Mouse (Mus musculus) regulatory T cell (primary cell): Measurements from ENCODE around the gene Gm14137.

Source experiments
- in situ Hi-C: fragments of 300-600 bp; cut with MboI, MseI; formaldehyde crosslinking; loops from one replicate; pipeline ENCODE4 v1.15.1; 2025; ENCODE audit warnings: high pct_unique_total_duplicates

Gm14137 gene

DNA sequence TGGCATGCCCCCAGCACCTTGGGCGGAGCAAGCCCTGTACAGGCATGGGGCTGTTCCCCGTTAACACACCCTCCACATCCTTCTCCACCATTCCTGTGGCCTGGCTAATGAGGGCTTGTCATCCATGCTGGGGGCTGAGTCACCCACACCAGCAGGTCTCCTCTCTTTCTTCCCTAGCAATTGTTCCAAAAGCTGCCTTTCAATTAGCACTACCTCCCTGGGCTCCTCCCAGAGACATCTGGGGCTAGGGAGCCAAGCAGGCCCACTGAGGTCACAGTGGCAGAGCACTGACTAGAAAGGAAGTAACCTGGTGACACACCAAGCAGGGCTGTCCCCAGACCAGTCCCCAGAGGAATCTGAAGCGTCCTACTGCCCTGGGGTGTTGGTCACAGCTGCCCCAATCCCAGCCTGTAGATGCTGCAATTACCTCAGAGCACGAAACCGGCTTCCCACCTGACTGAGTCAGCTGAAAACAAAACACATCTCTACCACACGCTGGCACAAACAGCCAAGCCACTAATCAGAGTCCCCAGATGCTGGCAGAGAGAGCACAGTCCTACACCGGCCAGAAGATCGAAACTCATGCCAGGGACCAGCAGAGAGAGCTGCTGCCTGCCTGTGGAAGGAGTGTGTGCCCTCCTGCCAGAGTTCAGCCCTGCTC is at the start of gene Gm14137:
Gene Gm14137, plus strand, starts transcription at position 519 of the 661 bp plus-strand sequence.
- in situ Hi-C loops = no loop called here

DNA sequence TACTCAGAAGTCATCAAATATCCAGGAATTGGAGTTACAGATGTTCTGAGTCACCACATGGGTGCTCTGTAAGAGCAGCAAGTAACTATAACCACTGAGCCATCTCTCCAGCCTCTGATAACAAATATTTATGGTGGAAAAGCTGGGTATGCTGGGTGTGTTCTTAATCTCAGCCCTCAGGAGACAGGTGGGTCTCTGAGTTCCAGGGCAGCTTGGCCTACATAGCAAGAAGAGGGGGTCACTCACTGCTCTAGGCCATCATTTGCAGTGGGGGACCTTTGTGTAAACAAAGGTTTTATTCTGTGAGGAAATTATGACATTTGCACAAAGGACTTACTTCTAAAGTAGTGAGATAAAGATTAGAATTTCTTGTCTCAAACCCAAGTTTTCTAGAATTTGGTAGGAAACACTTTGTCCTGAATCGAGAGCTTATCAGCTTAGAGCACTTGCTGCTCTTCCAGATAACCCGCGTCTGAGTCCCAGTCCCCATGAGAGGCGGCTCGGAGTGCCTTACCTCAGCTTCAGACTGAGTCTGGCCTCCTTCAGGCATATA is 37.9 kb upstream of the Gm14137 start:
- in situ Hi-C loops = no loop called here

DNA sequence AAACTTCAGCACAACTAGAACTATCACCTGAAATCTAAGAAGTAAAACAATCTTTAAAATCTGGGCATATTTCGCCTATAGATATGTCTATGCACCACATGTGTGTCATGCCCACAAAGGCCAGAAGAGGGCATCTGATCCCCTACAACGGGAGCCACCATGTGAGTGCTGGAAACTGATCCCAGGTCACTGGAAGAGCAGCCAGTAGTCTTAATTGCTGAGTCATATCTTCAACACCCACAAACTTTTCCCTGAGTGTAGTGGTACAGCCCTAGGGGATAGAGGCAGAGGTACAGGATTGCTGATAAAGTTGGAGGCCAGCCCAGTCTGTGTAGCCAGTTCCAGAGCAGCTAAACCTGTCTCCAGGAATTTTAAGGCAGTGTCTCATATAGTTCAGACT is 29.1 kb upstream of the Gm14137 start:
- in situ Hi-C loops = no loop called here

DNA sequence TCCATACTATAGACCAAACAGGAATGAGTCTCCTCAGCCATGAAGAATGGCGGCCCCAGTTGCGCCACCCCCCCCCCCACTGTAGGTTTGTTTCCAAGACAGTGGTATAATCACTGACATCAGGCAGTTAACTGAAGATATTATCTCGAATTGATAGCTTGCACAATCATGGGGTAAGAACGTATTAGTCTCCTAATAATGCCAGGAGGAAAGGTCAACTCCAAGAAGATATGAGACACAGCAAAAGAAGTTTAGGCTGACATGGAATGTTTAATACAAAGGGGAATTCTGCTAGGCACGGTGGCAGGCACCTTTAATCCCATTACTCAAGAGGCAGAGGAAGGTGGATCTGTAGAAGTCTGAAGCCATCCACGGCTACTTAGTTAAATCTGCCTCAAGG is 27.9 kb upstream of the Gm14137 start:
- in situ Hi-C loops = no loop called here

DNA sequence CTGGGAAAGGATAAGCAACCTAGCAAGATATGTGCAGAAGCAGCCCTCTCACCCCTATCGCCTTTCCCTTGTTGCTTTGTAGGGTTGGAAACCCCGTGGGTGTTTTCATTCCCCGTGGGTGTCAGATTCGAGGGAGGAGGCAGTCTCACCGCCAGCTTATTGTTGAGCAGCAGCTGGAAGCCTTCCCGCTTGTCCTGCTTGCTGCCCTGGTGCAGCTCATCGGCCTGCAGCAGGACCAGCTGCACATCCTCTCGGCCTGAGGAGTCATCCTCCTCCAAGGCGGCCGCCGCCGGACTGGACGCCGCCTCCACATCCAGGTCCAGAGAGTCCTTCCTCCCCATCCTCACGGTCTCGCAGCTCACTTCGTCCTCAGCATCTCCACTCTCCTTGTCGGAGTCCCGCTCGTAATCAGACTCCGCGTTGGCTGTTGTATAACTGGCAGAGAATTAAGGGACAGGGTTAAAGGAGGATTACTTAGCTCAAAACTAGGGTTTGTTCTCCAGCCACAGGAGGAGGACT is 27.1 kb upstream of the Gm14137 start:
- in situ Hi-C loops = no loop called here

DNA sequence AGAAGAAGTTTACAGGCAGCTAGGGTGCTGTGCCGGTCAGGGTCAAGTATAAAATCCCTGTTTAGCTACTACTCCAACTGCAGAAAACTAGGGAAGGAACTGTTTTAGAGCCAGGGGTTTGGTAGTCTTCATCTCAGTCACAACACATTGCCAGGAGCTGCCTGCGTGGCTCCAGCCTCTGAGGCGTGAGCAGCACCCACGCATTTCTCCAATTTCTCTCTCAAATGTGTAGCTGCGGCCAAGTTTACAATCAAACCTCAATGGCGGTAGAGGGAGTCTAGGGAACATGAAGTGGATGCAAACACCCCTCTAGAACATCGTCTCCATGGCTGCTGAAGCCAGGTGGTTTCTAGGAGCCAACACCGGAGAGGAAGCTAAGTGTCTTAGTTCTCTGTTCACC is 26.5 kb upstream of the Gm14137 start:
- in situ Hi-C loops = no loop called here

DNA sequence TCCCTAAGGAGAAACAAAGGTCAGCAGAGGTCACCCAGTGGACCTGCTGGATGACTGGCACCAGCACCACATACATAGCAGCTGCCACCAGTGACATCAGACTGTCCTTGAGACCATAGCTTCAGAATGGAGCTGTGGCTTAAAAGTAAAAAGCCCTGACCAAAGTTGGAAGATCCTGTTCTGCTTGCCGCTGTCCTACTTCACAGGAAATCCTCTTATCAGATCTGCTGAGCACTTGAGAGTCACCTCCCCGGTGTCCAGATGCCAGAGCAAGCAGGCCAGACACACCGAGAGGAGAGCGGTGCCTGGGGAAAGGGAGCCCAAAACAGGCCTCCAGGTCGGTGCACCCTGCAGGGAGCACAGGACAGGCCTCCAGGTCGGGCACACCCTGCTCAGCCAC is 22.1 kb upstream of the Gm14137 start:
- in situ Hi-C loops = no loop called here

DNA sequence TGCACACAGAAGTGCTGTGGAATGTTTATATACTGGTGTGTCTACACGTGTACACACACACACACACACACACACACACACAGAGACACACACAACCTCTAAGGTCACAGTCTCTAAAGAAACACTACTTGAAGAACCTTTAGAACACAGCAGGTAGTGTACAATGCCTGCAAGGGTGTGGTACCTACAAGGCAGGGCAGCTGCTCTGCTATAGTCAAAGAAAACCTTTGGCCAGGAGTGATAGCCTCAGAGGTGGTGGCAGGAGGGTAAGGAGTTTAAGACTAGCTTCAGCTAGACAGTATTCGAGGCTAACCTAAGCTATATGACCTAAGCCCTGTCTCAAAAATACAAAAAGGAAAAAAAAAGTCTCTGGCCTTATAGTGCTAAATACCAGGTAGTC is 19.6 kb upstream of the Gm14137 start:
- in situ Hi-C loops = no loop called here

DNA sequence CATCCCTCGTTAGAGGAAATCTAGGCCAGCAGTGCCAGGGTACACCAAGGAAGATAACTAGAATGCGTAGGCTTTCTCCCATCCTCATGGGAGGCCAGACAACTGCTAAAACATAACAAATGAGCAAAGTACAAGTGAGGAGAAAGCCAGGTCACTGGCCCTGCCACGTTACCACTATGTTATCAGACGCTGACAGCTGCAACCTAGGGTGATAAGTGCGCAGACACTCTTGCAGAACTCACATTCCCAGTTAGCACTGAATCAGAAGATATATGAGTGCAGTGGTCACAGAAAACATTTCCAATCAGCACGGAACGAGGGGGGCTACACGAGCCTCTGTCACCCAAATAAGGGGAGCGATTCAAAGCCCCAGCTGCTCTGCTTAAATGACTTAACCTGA is 18.9 kb upstream of the Gm14137 start:
- in situ Hi-C loops = no loop called here

DNA sequence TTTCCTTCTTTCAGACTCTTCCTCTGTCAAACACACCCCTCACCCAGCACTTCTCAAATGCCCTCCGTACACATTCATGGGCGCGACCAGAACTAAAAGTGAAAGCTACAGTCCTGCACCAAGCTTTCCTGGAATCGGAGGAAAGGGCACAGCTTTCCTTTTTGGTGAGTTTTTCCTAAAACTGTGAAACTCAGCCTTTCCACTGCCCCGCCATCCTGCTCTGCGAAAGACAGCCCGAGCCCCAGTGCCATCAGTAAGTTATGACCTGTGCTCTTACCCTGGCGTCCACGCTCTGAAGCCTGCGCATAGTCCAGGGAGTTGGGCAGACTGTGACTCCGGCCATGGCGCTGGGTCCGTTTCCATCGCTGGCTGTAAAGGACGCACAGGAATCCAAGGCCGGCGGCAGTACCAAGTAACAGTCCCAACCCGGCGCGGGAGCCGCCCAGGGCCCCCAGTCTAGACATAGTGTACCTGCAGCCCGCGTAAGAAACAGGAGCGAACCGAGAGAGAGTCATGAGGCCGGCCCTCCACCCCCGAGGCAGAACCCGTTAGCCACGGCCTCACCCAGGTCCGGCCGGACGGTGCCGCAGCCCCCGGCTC is 18.1 kb upstream of the Gm14137 start:
- in situ Hi-C loops = no loop called here

DNA sequence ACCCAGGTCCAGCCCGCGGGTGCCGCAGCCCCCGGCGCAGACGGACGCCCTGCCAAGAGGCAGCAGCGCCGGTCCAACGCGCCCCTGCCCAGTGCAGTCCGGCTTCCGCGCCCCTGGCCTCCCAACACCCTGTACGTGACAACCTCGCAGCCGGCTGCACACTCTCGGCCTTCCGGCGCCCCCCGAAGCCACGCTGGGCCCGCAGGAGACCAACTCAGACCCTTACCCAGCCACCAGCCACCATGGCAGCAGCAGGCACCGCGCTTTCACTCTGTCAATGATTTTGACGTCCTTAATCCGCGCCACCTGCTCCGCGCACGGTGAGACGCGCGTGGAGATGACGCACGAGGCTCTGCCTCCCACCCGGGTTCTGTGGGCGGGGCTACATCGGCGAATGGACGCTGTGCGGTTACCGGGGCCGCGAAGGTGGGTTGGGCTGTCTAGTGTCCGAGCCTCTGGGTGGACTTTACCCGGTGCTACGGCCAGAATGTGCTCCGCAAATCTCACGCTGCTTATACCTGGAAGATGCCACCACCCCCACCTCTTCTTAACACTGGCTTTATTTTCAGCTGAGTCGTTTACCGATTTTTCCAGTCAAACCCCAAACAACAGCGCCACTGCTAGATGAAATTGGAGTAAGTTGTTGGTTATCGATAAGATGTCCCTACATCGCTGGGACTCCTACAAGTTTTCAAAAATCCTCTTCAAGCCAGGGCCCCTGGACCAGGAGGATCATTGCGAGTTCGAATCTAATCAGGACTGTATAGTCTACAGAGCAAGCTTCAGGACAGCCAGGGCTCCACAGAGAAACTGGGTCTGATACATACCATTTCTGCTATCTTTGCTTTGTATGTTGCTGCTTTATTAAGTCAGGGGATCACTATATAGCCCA is 17.4 kb upstream of the Gm14137 start, which contains the start of gene Rmdn3:
Gene Rmdn3, minus strand, starts transcription at position 354 of the 892 bp plus-strand sequence.
- in situ Hi-C loops = no loop called here

DNA sequence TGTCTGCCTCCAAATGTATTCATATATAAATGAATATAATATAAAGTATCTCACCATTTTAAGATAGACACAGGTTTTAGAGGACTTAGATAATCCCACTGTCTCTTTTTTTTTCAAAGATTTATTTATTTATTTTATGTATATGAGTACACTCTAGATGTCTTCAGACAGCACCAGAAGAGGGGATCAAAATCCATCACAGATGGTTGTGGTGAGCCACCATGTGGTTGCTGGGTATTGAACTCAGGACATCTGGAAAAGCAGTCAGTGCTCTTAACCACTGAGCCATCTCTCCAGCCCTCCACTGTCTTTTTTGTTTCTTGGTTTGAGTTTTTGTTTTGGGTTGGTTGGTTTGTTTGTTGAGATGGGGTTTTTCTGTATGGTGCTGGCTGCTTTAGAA is 16.5 kb upstream of the Gm14137 start:
- in situ Hi-C loops = no loop called here

DNA sequence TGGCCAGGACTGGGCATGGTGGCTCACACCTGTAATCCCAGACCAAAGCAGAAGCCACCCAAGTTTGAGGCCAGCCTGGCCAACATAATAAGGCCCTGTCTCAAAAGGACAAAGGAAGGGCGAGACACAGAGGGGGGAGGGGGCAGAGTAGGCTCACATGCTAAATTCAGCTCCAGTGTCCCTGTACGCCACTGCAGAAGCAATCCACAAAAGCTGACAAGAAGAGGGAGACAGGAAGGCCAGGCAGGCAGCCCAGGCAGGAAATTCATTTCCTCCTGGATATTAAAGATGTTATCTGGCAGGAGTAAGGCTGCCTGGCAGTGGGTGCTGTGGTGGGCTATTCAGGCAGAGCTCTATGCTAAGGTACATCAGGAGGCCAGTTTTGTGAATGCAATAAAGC is 13.1 kb upstream of the Gm14137 start:
- in situ Hi-C loops = no loop called here

DNA sequence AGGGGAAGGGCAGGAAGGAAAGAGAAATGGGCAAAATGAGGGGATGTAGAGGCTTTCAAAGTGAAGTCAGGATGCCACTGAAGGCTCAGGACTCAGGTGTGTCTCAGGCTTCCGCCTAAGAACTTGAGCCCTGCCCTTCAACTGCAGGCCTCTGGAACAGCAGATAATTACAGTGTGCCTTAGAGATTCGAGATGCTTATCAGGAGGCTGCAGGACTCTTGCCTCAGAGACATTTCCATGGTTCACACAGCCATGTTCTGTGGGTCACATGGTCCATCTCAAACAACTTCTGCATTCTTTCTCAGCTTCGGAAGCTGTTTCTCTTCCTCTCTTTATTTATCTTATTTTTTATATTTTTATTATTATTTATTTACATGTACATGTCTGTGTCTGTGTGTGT is 11.2 kb upstream of the Gm14137 start:
- in situ Hi-C loops = no loop called here

DNA sequence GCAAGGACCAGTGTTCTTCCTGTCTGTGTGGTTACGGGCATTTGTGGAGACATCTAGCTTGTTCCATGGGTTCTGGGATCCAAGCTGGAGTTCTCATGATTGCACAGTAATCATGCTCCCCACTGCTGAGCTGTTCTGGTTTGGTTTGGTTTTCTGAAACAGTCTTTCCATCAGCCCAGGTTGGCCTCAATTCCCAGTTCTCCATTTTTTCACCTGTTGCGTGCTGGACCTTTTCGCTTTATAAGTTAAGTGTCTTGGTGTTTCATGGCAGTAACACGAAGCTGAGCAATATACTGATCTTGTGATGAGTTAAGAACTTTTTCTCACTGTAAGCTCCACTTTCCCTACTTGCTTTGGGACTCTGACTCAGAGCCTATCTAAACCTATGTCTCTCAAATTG is 10.3 kb upstream of the Gm14137 start:
- in situ Hi-C loops = no loop called here

DNA sequence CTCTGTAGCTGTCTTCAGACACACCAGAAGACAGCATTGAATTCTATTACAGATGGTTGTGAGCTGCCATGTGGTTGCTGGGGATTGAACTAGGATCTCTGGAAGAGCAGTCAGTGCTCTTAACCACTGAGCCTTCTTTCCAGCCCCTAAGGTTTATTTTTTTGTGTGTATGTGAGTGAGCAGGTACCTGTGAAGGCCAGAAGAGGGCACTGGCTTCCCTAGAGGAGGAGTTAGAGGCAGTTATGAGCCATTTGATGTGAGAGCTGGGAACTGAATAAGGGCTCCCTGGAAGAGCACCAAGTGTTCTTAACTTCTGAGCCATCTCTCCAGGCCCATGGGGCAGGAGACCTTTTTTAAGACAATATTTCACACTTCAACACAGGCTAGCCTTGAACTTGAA is 8.9 kb upstream of the Gm14137 start:
- in situ Hi-C loops = no loop called here

DNA sequence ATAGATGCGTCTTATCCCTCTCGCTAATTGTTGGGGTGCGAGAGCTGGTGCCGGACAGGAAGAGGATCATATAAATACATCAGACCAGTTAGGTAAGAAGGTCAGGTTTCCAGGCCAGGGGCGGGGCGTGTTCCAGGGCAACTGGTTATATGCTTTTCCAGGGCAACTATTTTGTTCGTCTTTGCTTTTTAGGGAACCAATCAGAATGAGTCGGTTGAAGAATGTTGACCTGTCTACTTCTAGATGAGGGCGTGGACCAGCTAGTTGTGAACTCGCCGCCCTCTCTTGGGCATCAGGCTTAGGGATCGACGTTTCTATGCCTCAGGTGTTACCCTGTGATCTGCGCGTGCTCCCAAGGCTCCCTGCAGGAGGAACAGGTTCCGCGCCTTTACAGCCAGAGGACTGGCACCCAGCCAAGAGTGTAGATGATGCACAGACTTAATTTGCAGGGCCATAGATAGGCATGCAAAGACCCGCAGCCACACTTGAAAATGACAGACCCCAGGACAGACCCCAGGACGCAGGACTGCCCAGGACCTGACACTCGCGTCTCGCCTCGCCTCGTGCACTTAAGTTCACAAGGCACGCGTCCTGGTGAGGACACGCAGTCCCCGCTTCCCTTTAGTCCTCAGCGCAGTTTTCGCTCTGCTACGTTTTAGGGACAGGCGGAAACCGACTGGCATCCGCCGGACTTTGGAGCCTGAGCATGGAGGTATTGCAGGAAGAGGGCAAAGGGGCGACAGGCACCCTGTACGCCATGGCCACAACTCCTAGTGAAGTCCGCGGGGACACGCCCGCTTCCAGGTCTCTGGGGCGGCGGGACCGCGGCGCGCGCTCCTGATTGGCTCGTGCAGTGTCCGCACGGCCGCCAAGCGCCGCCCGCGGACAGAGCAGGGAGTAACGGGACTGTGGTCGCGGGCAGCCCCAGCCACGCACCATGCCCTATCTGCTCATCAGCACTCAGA is 7.1 kb upstream of the Gm14137 start, which contains the start of gene Gchfr:
Gene Gchfr, plus strand, starts transcription at position 873 of the 965 bp plus-strand sequence.
- in situ Hi-C loops = no loop called here

DNA sequence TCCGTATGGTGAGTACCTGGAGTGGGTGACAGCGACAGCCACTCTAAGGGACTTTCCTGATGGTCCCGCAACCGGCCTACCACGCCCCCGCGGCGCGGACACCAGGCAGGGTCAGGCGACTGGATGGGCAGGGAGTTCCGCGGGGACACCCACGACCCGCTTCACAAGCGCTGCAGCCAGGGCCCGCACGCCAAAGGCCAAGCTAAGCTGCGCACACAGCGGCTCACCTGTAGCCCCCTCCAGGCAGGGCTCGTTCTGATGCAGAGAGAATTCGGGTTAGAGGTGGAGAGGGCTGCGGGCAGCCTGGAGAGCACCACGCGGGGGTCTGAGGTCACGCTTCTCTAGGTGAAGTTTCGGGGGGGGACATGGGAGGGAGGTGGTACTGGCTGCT is 6.4 kb upstream of the Gm14137 start:
- in situ Hi-C loops = no loop called here

DNA sequence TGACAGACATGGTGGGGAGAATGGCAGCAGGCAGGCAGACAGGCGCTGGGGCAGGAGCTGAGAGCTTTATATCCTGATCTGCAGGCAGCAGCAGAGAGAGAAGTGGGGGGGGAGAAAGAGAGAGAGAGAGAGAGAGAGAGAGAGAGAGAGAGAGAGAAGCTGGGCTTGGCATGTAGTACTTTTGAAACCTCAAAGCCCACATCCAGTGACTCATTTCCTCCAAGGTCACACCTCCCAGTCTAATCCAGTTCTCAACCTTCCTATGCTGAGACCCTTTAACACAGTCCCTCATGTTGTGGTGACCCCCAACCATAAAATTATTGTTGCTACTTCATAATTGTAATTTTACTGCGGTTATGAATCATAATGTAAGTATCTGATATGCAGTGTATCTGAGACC is 4.0 kb upstream of the Gm14137 start:
- in situ Hi-C loops = no loop called here

DNA sequence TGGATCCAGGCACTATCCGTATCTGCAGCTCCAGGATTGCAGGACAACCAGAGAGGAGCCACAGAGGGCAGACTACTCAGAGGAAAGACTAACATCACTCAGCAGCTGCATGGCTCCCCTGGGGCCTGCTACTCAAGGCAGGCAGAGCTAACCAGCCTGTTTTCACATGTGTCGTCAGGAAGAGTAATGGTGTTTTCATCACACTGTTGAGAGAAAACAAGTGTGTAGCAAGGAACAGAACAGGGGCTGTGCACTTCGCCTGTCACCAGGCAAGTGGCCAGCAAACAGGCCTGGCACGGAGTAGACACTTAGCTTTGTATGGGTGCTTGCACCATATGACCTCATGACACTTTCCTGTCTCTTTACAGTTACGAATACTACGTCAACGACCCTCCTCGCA is 2.7 kb upstream of the Gm14137 start:
- in situ Hi-C loops = no loop called here

DNA sequence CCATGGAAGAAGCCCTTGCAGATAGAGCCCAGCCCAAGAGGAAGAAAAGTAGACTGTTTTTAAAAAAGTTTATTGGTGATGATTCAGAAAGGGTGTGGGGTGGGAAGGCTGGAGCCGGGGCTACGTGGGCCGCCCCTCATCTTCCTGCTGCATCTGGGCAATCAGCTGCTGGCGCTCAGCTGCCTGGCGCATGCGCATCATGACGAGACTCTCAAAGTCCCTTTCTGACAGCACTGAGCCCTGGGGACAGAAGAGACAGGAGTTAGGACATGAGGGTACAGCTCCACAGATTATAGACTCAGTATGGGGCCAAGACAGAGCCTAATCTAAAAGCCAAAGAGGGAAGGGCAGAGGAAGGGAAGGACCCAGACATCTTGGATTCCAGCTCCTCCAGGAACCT is 1.9 kb upstream of the Gm14137 start:
- in situ Hi-C loops = no loop called here
